Mouse (Mus musculus): ENCODE measurements around the gene Gm3636. TPM values are rescaled to one million over a fixed set of nuclear protein-coding genes. Genes with fewer than 3 reads are reported as not detected.
A peak's percentile ranks its signal among the peaks of the same experiment; 100 is the strongest.
"Not testable (repeated sequence)": the region's sequence is repeated elsewhere in the genome, so short reads cannot be mapped to it uniquely, and the experiment has no call there.

Gm3636 gene
- 3.0 and 3.9 TPM in 2 replicates for polyA plus RNA-seq (2015; fragmentation: Nextera tagmentation; extraction: Ambion mirVana)

- not testable (repeated sequence) for H3K4me2 ChIP-seq; H3K9me3 ChIP-seq; H3K9ac ChIP-seq; H3K4me3 ChIP-seq (replicated peaks); H3K4me1 ChIP-seq; H3K27me3 ChIP-seq (replicated peaks); ATAC-seq (ENCODE audit: insufficient read depth, low FRiP score, low read depth); H3K27ac ChIP-seq; H3K36me3 ChIP-seq
- no CpG with 5 or more reads among the region's 2 CpGs for WGBS
Observed at GRCm38 (mm10) chr14:6742232-6742631, at the start of gene Gm3636. Gm3636 (minus strand) TSS chr14:6742332.

GRCm38 (mm10) chr14:6774311-6774710 is 32.2 kb upstream of the Gm3636 start, which contains the start of gene Gm8362:
Gm8362 (minus strand) TSS chr14:6774411.
- not testable (repeated sequence) for H3K36me3 ChIP-seq; H3K27ac ChIP-seq; ATAC-seq (ENCODE audit: insufficient read depth, low FRiP score, low read depth); H3K4me1 ChIP-seq; H3K4me3 ChIP-seq (replicated peaks); H3K9me3 ChIP-seq; H3K4me2 ChIP-seq; H3K27me3 ChIP-seq (replicated peaks); H3K9ac ChIP-seq
- 64% methylated on average over 1 of the region's 1 CpGs for WGBS

- H3K27ac ChIP-seq; H3K9me3 ChIP-seq; H3K36me3 ChIP-seq; H3K27me3 ChIP-seq (replicated peaks); H3K9ac ChIP-seq; H3K4me1 ChIP-seq; ATAC-seq (ENCODE audit: insufficient read depth, low FRiP score, low read depth): not testable (repeated sequence)
- Histone ChIP-seq H3K4me2 (peak overlapping the region; percentile 51), H3K4me3 (replicated peaks) (peak overlapping the region; percentile 42)
- 0% methylated on average over 5 of the region's 13 CpGs for WGBS
Observed at GRCm38 (mm10) chr14:6757231-6757536, 15.1 kb upstream of the Gm3636 start.

- not testable (repeated sequence) for H3K9me3 ChIP-seq; H3K27me3 ChIP-seq (replicated peaks); ATAC-seq (ENCODE audit: insufficient read depth, low FRiP score, low read depth); H3K9ac ChIP-seq; H3K4me1 ChIP-seq; H3K27ac ChIP-seq; H3K36me3 ChIP-seq
- 3% methylated on average over 21 of the region's 67 CpGs for WGBS
- peak overlapping the region; percentile 42 for H3K4me3 ChIP-seq (replicated peaks)
- peak overlapping the region; percentile 51 for H3K4me2 ChIP-seq
Observed at GRCm38 (mm10) chr14:6756384-6757230, 14.5 kb upstream of the Gm3636 start.

GRCm38 (mm10) chr14:6720151-6720550 is 22.0 kb downstream of the Gm3636 start, which contains the start of gene Gm8050:
Gm8050 (minus strand) TSS chr14:6720251.
- not testable (repeated sequence) for H3K4me1 ChIP-seq; H3K4me3 ChIP-seq (replicated peaks); H3K9ac ChIP-seq; H3K36me3 ChIP-seq; ATAC-seq (ENCODE audit: insufficient read depth, low FRiP score, low read depth); H3K4me2 ChIP-seq; H3K9me3 ChIP-seq; H3K27me3 ChIP-seq (replicated peaks); H3K27ac ChIP-seq
- 67% methylated on average over 1 of the region's 2 CpGs for WGBS

Other genes with a start within 250 kb of the Gm3636 start
- gene Gm8356, start 205.0 kb downstream of the Gm3636 start, polyA plus RNA-seq (2015; fragmentation: Nextera tagmentation; extraction: Ambion mirVana) = not detected in 2 replicates
- gene Gm3629, start 151.7 kb downstream of the Gm3636 start, polyA plus RNA-seq (2015; fragmentation: Nextera tagmentation; extraction: Ambion mirVana) = 0.09 and 0.14 TPM in 2 replicates
- gene Gm3460, start 119.9 kb downstream of the Gm3636 start, polyA plus RNA-seq (2015; fragmentation: Nextera tagmentation; extraction: Ambion mirVana) = not detected in 2 replicates
- 0.17 TPM in 1 of 2 replicates, not detected in the other for gene Gm10251, start 58.2 kb downstream of the Gm3636 start, polyA plus RNA-seq (2015; fragmentation: Nextera tagmentation; extraction: Ambion mirVana)
- not detected in 2 replicates for gene Gm8050, start 22.1 kb downstream of the Gm3636 start, polyA plus RNA-seq (2015; fragmentation: Nextera tagmentation; extraction: Ambion mirVana)
- not detected in 2 replicates for gene Gm8362, start 32.1 kb upstream of the Gm3636 start, polyA plus RNA-seq (2015; fragmentation: Nextera tagmentation; extraction: Ambion mirVana)
- gene Gm3642, start 98.0 kb upstream of the Gm3636 start, polyA plus RNA-seq (2015; fragmentation: Nextera tagmentation; extraction: Ambion mirVana) = not detected in 2 replicates
- gene Gm3667, start 147.6 kb upstream of the Gm3636 start, polyA plus RNA-seq (2015; fragmentation: Nextera tagmentation; extraction: Ambion mirVana) = 0.65 and 0.73 TPM in 2 replicates
- gene Gm6356, start 231.5 kb upstream of the Gm3636 start, polyA plus RNA-seq (2015; fragmentation: Nextera tagmentation; extraction: Ambion mirVana) = not detected in 2 replicates

All from stomach, embryonic 15.5 days (tissue).